Mouse (Mus musculus) ES-E14 (cell line): ENCODE measurements around the gene Lamc2.

Source experiments
- CHD2 ChIP-seq: IDR thresholded peaks from 2 replicates; pipeline ENCODE4 v1.6.1; 2014; ENCODE audit warnings: mild to moderate bottlenecking, low read depth, low read length, inconsistent platforms
- MAFK ChIP-seq: IDR thresholded peaks from 2 replicates; pipeline ENCODE4 v1.6.1; 2014; ENCODE audit warnings: mild to moderate bottlenecking, low read depth, low read length, inconsistent platforms; ENCODE audit not compliant: insufficient read depth
- ZC3H11A ChIP-seq: IDR thresholded peaks from 2 replicates; pipeline ENCODE4 v1.6.1; 2012; ENCODE audit warnings: low read depth, mild to moderate bottlenecking, inconsistent platforms, low read length, borderline replicate concordance
- ZNF384 ChIP-seq: IDR thresholded peaks from 2 replicates; pipeline ENCODE4 v1.6.1; 2012; ENCODE audit warnings: low read depth, low read length, inconsistent platforms

DNA sequence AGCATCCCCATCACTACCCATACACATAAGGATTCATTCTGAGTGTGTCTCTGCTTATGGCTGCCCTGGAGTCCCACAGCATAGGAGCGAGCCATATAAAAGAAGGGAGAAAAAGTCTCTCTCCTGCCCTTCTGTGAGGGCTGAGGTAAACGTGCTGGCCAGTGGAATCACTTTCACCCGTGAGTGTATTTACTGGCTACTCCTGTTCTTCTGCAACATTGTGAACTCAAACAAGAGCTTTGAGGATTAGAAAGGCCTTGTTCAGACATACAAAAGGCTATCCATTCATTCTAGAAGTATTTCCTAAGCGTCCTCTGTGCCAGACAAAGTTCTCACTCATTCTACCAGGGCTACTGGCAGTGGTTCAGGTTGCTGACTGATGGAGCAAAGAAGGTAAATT lies 74.7 kb downstream of the Lamc2 start:
- TF ChIP-seq ZC3H11A, result no peak
- no peak for TF ChIP-seq CHD2
- TF ChIP-seq ZNF384, result no peak
- TF ChIP-seq MAFK, result no peak
